Mouse (Mus musculus) heart, adult 2 months (tissue): ENCODE results near the gene Rtn2.

Source experiments
- CTCF ChIP-seq: fragments of 200-600 bp; IDR thresholded peaks from 2 replicates; pipeline ENCODE4 v1.8.1; 2022; ENCODE audit warnings: antibody characterized with exemption, mild to moderate bottlenecking, moderate library complexity
- EP300 ChIP-seq: fragments of 200-500 bp; IDR thresholded peaks from 2 replicates; pipeline ENCODE4 v1.6.1; 2011; ENCODE audit warnings: low read depth, low read length, control low read depth; ENCODE audit not compliant: insufficient read depth
- POLR2A ChIP-seq: fragments of 200-500 bp; IDR thresholded peaks from 2 replicates; pipeline ENCODE4 v1.6.1; 2011; ENCODE audit warnings: mild to moderate bottlenecking, low read depth, low read length, control low read depth; ENCODE audit not compliant: insufficient read depth

DNA sequence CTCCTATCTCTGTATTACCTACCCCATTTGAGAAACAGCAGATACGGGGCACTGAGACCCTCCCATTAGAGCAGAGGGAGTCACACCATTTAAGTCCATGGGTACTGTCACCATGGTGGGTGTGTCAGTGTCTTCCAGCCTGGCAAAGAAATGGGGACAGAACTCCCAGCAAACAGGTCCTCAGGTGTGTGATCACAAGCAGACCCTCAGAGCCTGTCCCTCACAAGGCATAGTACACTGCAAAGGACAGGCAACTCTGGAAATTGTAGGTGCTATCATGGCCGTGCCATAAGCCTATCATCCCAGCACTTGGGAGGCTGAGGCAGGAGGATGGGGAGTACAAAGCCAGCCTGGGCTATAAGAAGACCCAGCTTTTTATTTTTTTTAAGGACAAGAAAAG is 35.8 kb downstream of the Rtn2 start:
- no peak for TF ChIP-seq CTCF
- no peak for TF ChIP-seq POLR2A
- no peak for TF ChIP-seq EP300
